Mouse (Mus musculus): ENCODE data around the gene Tns1. TPM values are rescaled to one million over a fixed set of nuclear protein-coding genes. Genes with fewer than 3 reads are reported as not detected.

The Tns1 gene
- polyA plus RNA-seq, 1 experiment from 2014 or later = 184 TPM

- H3K9ac ChIP-seq (replicated peaks; ENCODE audit: low read depth) = no peak overlapping the region
- H3K4me2 ChIP-seq (replicated peaks; ENCODE audit: low read depth, low read length) = peak overlapping the region; percentile 29
- DNase-seq (ENCODE audit: low spot score) (peak; percentile 16), ATAC-seq (no peak)
- TF ChIP-seq EP300 (IDR thresholded peaks at IDR 0.05) (no peak), CTCF (IDR thresholded peaks at IDR 0.05) (peak; percentile 60)
- peaks cover 59% of the 10 kb centered on the region for H3K36me3 ChIP-seq (ENCODE audit: insufficient read depth, low read length)
- H3K27me3 ChIP-seq (replicated peaks; ENCODE audit: insufficient read depth, low read length) = no peaks in the 10 kb centered on the region
- WGBS = 58% methylated on average over 7 of the region's 7 CpGs
- H3K27ac ChIP-seq (ENCODE audit: low read length) = peak overlapping the region; percentile 11; the same call in 1 of the 2 replicates
- peaks cover 31% of the 10 kb centered on the region for H3K4me1 ChIP-seq (ENCODE audit: insufficient read depth, low read depth, low read length)
- no peak overlapping the region for H3K4me3 ChIP-seq (ENCODE audit: low read depth, low read length)
- H3K9me3 ChIP-seq (ENCODE audit: low read length) = no peaks in the 10 kb centered on the region
Observed at GRCm38 (mm10) chr1:73926279-73926678, 198.0 kb downstream of the Tns1 start.

- no peak overlapping the region for H3K9ac ChIP-seq (replicated peaks; ENCODE audit: low read depth)
- peak; percentile 4 for DNase-seq (ENCODE audit: low spot score)
- TF ChIP-seq EP300 (IDR thresholded peaks at IDR 0.05) (no peak), CTCF (IDR thresholded peaks at IDR 0.05) (no peak)
- no peak overlapping the region for H3K4me3 ChIP-seq (ENCODE audit: low read depth, low read length)
- peaks cover 26% of the 10 kb centered on the region for H3K4me1 ChIP-seq (ENCODE audit: insufficient read depth, low read depth, low read length)
- peak overlapping the region; percentile 68 for H3K27ac ChIP-seq (ENCODE audit: low read length)
- ATAC-seq = no peak
- H3K36me3 ChIP-seq (ENCODE audit: insufficient read depth, low read length) = peaks cover 72% of the 10 kb centered on the region
- 93% methylated on average over 18 of the region's 18 CpGs for whole genome bisulfite sequencing
- no peaks in the 10 kb centered on the region for H3K27me3 ChIP-seq (replicated peaks; ENCODE audit: insufficient read depth, low read length)
- H3K9me3 ChIP-seq (ENCODE audit: low read length) = no peaks in the 10 kb centered on the region
- no peak overlapping the region; the same call in 1 of the 2 replicates for H3K4me2 ChIP-seq (replicated peaks; ENCODE audit: low read depth, low read length)
Observed at GRCm38 (mm10) chr1:73924871-73925610, 199.2 kb downstream of the Tns1 start.

GRCm38 (mm10) chr1:73924210-73924609 is 200.0 kb downstream of the Tns1 start:
- no peak overlapping the region for H3K4me3 ChIP-seq (ENCODE audit: low read depth, low read length)
- H3K27me3 ChIP-seq (replicated peaks; ENCODE audit: insufficient read depth, low read length) = no peaks in the 10 kb centered on the region
- H3K4me2 ChIP-seq (replicated peaks; ENCODE audit: low read depth, low read length) = no peak overlapping the region
- DNase-seq (ENCODE audit: low spot score) (no peak), ATAC-seq (no peak)
- peaks cover 80% of the 10 kb centered on the region for H3K36me3 ChIP-seq (ENCODE audit: insufficient read depth, low read length)
- H3K4me1 ChIP-seq (ENCODE audit: insufficient read depth, low read depth, low read length) = peaks cover 22% of the 10 kb centered on the region
- peak overlapping the region; percentile 68 for H3K27ac ChIP-seq (ENCODE audit: low read length)
- H3K9me3 ChIP-seq (ENCODE audit: low read length) = no peaks in the 10 kb centered on the region
- 63% methylated on average over 5 of the region's 5 CpGs for WGBS
- no peak overlapping the region for H3K9ac ChIP-seq (replicated peaks; ENCODE audit: low read depth)
- TF ChIP-seq EP300 (IDR thresholded peaks at IDR 0.05) (no peak; the same call in 1 of the 2 replicates), CTCF (IDR thresholded peaks at IDR 0.05) (no peak)

GRCm38 (mm10) chr1:73923185-73923584 is 201.1 kb downstream of the Tns1 start:
- DNase-seq (ENCODE audit: low spot score) (peak; percentile 88), ATAC-seq (peak; percentile 81)
- Histone ChIP-seq H3K27me3 (replicated peaks; ENCODE audit: insufficient read depth, low read length) (no peaks in the 10 kb centered on the region), H3K9ac (replicated peaks; ENCODE audit: low read depth) (no peak overlapping the region), H3K36me3 (ENCODE audit: insufficient read depth, low read length) (peaks cover 90% of the 10 kb centered on the region), H3K4me1 (ENCODE audit: insufficient read depth, low read depth, low read length) (peaks cover 14% of the 10 kb centered on the region), H3K9me3 (ENCODE audit: low read length) (no peaks in the 10 kb centered on the region), H3K27ac (ENCODE audit: low read length) (peak overlapping the region; percentile 68), H3K4me2 (replicated peaks; ENCODE audit: low read depth, low read length) (0 out of 2 replicates have a peak overlapping the region, but pooled peaks have one; percentile 6), H3K4me3 (ENCODE audit: low read depth, low read length) (no peak overlapping the region)
- WGBS = 50% methylated on average over 8 of the region's 8 CpGs
- TF ChIP-seq EP300 (IDR thresholded peaks at IDR 0.05) (peak; percentile 98), CTCF (IDR thresholded peaks at IDR 0.05) (no peak)

- H3K4me1 ChIP-seq (ENCODE audit: insufficient read depth, low read depth, low read length) = peaks cover 11% of the 10 kb centered on the region
- H3K27me3 ChIP-seq (replicated peaks; ENCODE audit: insufficient read depth, low read length) = no peaks in the 10 kb centered on the region
- no peak overlapping the region for H3K4me2 ChIP-seq (replicated peaks; ENCODE audit: low read depth, low read length)
- 93% methylated on average over 8 of the region's 8 CpGs for WGBS
- 0 out of 2 replicates have a peak overlapping the region, but pooled peaks have one; percentile 16 for H3K27ac ChIP-seq (ENCODE audit: low read length)
- no peaks in the 10 kb centered on the region for H3K9me3 ChIP-seq (ENCODE audit: low read length)
- no peak overlapping the region for H3K4me3 ChIP-seq (ENCODE audit: low read depth, low read length)
- H3K9ac ChIP-seq (replicated peaks; ENCODE audit: low read depth) = no peak overlapping the region
- no peak for ATAC-seq
- TF ChIP-seq EP300 (IDR thresholded peaks at IDR 0.05) = no peak
- no peak for TF ChIP-seq CTCF (IDR thresholded peaks at IDR 0.05)
- peaks cover 95% of the 10 kb centered on the region for H3K36me3 ChIP-seq (ENCODE audit: insufficient read depth, low read length)
- no peak for DNase-seq (ENCODE audit: low spot score)
Observed at GRCm38 (mm10) chr1:73920701-73921100, 203.5 kb downstream of the Tns1 start.

- Histone ChIP-seq H3K27me3 (replicated peaks; ENCODE audit: insufficient read depth, low read length) (no peaks in the 10 kb centered on the region), H3K36me3 (ENCODE audit: insufficient read depth, low read length) (peaks cover 92% of the 10 kb centered on the region), H3K9ac (replicated peaks; ENCODE audit: low read depth) (no peak overlapping the region), H3K4me1 (ENCODE audit: insufficient read depth, low read depth, low read length) (peaks cover 11% of the 10 kb centered on the region), H3K27ac (ENCODE audit: low read length) (no peak overlapping the region), H3K9me3 (ENCODE audit: low read length) (no peaks in the 10 kb centered on the region), H3K4me3 (ENCODE audit: low read depth, low read length) (no peak overlapping the region), H3K4me2 (replicated peaks; ENCODE audit: low read depth, low read length) (no peak overlapping the region)
- TF ChIP-seq EP300 (IDR thresholded peaks at IDR 0.05) (peak; percentile 61), CTCF (IDR thresholded peaks at IDR 0.05) (no peak)
- ATAC-seq = no peak
- 55% methylated on average over 3 of the region's 3 CpGs for WGBS
- no peak for DNase-seq (ENCODE audit: low spot score)
Observed at GRCm38 (mm10) chr1:73919909-73920308, 204.3 kb downstream of the Tns1 start.

Measured in lung, postnatal 0 days (tissue).